Mouse (Mus musculus) ES-CJ7 (cell line): ENCODE results near the gene Cpm.

Source experiments
- DNase-seq: peaks from one replicate; pipeline ENCODE4 v3.0.0; 2011; ENCODE audit warnings: low read depth, low spot score

Gene Cpm

DNA sequence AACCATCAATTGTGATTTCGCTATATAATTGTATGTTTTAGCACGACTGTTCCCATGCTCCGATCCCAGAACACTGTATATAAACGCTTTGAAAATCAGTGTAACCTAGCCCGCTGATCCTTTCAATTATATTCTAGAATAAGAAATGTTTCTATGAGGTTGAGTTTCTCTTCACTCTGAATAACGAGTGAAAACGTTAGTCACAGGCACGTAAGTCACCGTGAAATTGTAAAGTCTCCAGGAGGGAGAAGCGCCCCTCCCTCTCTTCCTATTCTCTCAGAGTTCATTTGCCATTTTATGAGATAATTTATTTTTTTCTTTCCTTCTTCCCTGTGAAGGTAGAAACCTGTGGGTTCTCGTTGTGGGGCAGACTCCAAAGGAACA, 30.1 kb downstream of the Cpm start:
- no peak for DNase-seq

DNA sequence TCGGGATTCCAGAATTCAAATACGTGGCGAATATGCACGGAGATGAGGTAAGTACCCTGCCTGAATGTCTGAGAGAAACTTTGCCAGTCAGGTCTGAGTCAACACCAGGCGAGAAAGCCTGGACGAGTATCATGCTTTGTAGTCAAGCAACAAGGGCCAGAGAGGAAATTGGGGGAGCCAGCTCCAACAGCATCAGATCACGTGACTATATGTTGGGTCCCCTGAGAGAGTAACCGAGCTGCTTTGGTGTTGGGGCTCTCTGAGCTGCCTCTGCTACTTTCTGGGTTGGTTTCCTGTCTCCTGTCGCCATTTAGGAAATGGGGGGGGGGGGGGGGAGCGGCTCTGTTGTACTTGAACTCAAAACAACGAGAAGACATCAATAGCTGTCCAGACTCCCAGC, 30.5 kb downstream of the Cpm start:
- DNase-seq: no peak

DNA sequence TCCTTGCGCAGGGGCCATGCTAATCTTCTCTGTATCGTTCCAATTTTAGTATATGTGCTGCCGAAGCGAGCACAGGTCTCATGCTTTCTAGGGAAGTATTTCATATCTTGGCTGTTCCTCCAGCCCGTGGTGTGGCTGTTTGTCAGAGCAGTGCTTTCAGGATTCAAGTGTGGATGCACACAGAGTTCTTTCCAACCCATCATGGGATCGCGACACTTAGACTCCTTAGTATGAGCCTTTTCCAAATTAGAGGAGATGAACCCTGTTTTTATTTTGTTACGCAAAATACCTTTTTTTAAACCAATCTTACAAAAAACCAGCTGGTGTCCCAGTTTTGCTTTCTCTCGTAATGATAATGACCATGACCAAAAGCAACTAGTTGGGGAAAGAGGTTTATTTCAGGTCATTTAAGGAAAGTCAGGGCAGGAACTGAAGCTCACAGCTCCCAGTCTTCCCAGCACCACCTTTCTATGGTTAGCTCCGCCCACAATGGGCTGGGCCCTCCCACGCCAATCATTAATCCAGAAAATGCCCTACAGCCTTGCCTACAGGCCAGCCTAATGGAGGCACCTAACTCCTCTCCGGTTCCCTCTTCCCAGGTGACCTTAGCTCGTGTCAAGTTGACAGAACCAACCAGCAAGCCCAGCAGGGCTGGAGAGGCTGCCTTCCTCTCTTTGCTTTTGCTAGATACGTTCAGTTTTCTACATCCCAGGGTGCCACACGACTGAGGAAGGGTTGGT, 33.2 kb downstream of the Cpm start:
- DNase-seq: peak; percentile 66

DNA sequence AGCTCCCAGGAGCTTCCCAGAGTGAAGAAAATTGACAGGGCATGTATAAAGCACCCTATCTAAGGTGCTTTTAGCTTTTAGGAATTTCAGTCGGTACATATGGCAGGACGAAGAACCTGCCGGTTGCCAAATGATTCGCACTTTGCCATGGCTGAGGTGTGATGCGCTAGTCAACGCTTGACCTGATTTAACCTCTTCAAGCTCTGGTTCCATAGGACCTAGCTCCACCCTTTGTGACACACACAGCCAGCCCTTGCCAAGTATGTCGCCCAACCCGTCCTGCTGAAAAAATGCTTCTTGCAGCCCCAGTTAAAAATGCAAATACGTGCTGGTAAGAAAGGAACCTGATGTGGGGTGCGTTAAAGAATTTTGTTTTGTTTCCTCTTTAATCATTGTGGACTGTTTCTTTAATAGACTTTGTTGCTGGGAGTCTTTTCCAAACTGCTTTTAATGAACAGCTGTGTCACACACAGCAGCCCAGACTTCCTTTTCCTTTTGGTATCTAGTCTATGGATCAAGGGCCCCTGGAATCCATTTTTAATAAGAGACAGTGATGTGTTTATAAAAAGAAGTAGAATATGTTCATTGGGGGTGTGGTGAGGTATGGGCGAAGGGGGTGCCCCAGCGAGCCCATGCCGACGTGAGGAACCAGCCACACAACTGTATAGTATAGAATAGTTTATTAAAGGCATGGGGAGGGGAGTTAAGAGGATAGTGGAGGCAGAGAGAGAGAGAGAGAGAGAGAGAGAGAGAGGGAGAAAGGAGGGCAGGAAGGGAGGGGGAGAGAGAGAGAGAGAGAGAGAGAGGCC, 34.0 kb downstream of the Cpm start:
- DNase-seq: no peak

GRCm38 (mm10) chr10:117663865-117664200, 34.5 kb downstream of the Cpm start:
- DNase-seq: peak; percentile 67

GRCm38 (mm10) chr10:117664208-117664925, 35.1 kb downstream of the Cpm start:
- no peak for DNase-seq

DNA sequence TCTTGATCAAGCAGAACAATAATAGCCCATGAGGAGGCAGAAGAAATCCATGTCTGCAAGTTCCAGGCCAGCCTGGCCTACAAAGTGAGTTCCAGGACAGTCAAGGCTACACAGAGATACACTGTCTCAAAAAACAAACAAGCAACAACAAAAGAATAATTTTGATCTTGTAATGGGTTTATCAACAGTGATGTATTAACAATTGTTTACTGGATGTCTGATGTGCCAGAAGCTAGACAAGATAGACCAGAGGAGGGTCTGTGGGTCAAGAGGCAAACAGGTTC, 35.6 kb downstream of the Cpm start:
- DNase-seq: no peak

DNA sequence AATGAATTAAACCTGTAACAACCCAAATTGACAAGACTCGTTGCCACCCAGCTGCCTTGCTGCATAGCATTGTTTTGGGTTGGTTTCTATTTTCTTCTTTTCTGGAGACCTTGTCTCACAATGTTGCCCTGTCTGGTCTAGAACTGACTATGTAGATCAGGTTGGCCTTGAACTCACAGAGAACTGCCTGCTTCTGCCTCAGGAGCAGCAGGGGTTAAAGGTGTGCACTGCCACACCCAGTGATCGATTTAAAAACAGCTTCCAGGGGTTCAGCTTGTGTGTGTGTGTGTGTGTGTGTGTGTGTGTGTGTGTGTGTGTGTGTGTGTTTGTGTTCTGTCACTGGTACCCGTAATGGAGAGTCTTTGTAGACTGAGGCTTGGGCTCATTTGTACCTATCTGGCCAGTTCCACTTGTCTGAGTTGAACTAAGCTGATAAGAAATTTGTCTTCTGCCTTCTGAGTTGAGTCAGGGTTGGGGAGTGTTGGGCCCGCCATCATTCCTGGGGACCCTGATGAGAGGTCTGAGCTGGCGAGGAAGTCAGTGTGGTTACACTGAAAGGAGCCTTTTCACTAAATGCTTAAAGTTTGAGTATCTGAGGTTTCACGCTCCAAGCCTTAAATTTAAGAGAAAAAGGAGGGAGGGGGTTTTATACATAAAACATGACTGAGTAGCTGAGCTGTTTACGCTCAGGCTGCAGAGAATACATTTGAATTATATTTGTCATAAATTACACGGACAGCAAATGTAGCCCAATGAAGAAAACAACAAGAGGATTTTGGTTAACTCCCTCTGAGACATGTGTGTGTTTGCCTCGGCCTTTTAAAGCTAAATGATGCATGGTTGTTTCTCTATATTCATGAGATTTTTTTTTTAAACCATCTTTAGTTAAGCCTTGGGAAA, 36.3 kb downstream of the Cpm start:
- peak; percentile 84 for DNase-seq

DNA sequence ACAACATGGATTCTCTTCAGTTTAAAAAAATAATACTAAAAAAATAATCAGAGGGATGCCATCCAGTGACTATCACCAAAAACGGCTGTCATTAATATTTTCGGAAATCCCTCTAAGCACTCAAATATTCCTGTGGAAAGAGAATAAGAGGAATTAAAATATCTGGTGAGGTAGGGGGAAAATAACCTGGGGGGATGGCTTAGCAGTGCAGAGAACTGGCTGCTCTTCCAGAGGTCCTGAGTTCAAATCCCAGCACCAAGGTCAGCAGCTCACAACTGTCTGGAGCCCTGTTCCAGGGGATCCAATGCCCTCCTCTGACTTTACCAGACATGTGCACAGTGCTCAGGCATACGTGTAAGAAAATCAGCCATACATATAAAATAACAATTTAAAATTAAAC, 37.1 kb downstream of the Cpm start:
- no peak for DNase-seq

GRCm38 (mm10) chr10:117666947-117667630, 37.8 kb downstream of the Cpm start:
- DNase-seq: no peak

- DNase-seq: no peak
Measured at GRCm38 (mm10) chr10:117667663-117668507, 38.6 kb downstream of the Cpm start.

DNA sequence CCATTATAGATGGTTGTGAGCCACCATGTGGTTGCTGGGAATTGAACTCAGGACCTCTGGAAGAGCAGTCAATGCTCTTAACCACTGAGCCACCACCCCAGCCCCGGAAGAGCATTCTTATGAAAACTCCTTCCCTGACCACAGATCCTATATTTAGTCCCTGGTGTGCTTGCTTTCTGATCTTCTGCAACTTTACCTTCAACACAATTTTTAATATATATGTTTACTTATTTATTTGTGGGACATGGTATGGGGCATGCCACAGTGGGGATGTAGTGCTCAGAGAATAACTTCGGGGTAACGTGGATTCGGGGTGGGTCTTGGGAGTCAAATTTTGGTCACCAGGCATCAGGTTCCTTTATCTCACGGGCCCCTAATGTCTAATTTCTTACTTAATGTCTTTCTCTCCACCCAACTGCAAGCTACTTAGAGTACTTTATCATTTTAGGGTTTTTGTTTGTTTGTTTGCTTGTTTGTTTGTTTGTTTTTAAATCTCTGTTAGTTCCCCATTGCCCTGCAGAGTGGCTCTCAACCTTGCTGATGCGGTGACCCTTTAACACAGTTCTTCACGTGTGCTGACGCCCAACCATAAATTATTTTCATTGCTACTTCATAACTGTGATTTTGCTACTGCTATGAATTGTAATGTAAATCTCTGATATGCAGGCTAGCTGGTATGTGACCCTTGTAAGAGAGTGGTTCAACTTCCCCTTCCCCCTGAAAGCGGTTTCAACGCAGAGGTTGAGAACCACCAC, 39.4 kb downstream of the Cpm start:
- DNase-seq: no peak

- DNase-seq: no peak
Measured at GRCm38 (mm10) chr10:117669449-117670090, 40.3 kb downstream of the Cpm start.

- no peak for DNase-seq
Measured at GRCm38 (mm10) chr10:117670092-117670491, 40.8 kb downstream of the Cpm start.

- no peak for DNase-seq
Measured at GRCm38 (mm10) chr10:117670791-117671190, 41.5 kb downstream of the Cpm start.

DNA sequence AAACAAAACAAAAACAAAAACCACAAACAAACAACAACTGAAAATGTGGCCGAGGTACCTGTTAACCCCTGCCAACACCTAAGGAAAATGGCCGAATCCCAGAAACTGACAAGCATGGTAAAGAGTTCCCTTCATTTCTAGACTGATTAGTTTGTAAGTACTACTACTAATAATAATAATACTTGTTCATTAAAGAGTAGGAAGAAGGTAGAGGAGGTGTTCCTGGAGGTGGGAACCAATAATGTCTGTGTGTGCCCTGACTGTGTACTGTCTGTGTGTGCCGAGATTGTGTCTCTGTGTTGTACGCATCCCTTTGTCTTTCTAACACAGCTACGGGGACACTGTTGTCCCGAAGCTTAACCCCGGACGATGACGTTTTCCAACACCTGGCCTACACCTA, 42.0 kb downstream of the Cpm start:
- no peak for DNase-seq

DNA sequence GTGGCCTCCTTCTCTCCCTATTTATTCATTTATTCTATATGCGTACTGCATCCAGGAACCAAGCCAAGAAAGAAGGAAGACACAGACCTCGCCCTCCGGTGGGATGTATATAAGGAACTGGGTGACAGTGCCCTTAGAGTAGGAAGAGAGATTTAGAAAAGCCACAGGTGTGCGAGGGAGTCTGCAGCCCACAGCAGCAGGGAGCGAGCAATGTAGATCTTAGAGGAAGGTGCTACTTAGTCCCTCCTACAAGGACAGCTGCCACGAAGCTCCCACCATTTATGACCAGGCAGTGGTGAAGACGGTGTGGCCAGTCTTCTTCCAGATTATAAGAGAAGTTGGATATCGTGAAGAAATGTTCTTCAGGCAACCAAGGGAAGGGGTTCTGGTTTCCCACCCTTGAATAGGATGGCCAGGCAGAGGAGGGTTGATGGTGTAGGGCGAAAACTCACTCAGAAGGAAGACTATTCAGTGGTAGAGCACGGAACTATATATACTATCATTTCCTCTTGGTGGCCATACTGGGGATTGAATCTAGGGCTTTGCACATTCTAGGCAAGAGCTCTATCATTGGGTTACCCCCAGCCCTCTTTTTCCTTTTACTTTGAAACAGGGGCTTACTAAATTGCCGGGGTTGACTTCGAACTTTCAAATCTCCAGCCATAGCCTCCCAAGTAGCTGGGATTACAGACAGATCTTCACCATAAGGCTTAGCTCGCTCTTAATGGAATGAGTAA, 42.8 kb downstream of the Cpm start:
- no peak for DNase-seq

- DNase-seq: no peak
Measured at GRCm38 (mm10) chr10:117672693-117673092, 43.4 kb downstream of the Cpm start.
